Mouse (Mus musculus) ovary, postnatal 10 days (tissue): ENCODE results near the gene Slc9a8.

Experiments used
- DNase-seq: peaks from one replicate; pipeline ENCODE4 v3.0.0; 2022; ENCODE audit warnings: low spot score

Slc9a8 gene

GRCm38 (mm10) chr2:167510485-167510884, 89.0 kb downstream of the Slc9a8 start:
- no peak for DNase-seq

GRCm38 (mm10) chr2:167512365-167512764, 90.9 kb downstream of the Slc9a8 start:
- no peak for DNase-seq

GRCm38 (mm10) chr2:167512970-167513369, 91.5 kb downstream of the Slc9a8 start:
- DNase-seq = no peak

- DNase-seq = no peak
Observed at GRCm38 (mm10) chr2:167514641-167515040, 93.1 kb downstream of the Slc9a8 start.

- DNase-seq = no peak
Observed at GRCm38 (mm10) chr2:167515688-167516087, 94.2 kb downstream of the Slc9a8 start.

- DNase-seq = no peak
Observed at GRCm38 (mm10) chr2:167519606-167520252, 98.2 kb downstream of the Slc9a8 start.
